Mouse (Mus musculus) liver, postnatal 0 days (tissue): ENCODE results near the gene Inpp4b.

ENCODE experiments used
- CTCF ChIP-seq: sonication (generic); IDR thresholded peaks from 2 replicates; pipeline ENCODE4 v1.5.1; 2016; ENCODE audit warnings: antibody characterized with exemption, low read depth
- EP300 ChIP-seq: IDR thresholded peaks from 2 replicates; pipeline ENCODE4 v1.6.1; 2016; ENCODE audit warnings: antibody characterized with exemption, low read depth, mild to moderate bottlenecking

GRCm38 (mm10) chr8:81594134-81594714, 251.9 kb downstream of the Inpp4b start:
- TF ChIP-seq CTCF: no peak
- no peak for TF ChIP-seq EP300
